Mouse (Mus musculus) adrenal gland, adult 2 months (tissue): ENCODE results near the gene Gm21560. TPM values are rescaled to one million over a fixed set of nuclear protein-coding genes. Genes with fewer than 3 reads are reported as not detected.
"Not testable (repeated sequence)": the region's sequence is repeated elsewhere in the genome, so short reads cannot be mapped to it uniquely, and the experiment has no call there.

ENCODE experiments used
- DNase-seq: peaks from one replicate; pipeline ENCODE4 v3.0.0; 2021
- long read RNA-seq: library from polyadenylated mRNA; stranded (forward); transcript quantifications from one replicate; pipeline ENCODE4 v2.0.0, GENCODE M21; 2021
- polyA plus RNA-seq: library from polyadenylated mRNA; depleted of rRNA; stranded (reverse); fragments of >200 nt; gene quantifications from 2 replicates; pipeline ENCODE4 v1.2.3, GENCODE M21; 2012; rRNA removed
- total RNA-seq, 2 experiments: library from RNA; stranded (reverse); gene quantifications; 2 replicates each; pipeline ENCODE4 v1.2.3; 2021

The Gm21560 gene
- total RNA-seq (not detected), polyA plus RNA-seq (not detected in 2 replicates)
- long read RNA-seq: 0 reads

DNA sequence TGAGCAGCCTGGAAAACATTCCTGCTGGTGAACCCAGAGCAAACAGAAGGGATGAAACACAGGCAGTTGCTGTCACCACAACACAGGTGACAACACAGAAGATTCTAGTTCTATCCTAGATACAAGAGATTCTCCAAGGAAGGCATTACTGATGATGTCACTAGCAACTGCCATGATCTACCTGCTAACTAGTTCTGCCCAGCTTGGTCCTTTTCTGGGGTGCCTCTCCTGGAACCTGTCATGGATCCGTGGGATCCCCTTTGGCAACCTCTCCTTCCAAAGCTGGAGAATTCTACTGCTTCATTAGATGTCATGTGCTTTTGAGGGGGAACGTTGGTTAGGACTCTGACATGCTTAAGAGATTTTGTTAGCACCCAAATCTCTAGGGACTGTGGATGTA is at the start of gene Gm21560:
Gene Gm21560, minus strand, starts transcription at position 101 of the 400 bp plus-strand sequence.
- not testable (repeated sequence) for DNase-seq

DNA sequence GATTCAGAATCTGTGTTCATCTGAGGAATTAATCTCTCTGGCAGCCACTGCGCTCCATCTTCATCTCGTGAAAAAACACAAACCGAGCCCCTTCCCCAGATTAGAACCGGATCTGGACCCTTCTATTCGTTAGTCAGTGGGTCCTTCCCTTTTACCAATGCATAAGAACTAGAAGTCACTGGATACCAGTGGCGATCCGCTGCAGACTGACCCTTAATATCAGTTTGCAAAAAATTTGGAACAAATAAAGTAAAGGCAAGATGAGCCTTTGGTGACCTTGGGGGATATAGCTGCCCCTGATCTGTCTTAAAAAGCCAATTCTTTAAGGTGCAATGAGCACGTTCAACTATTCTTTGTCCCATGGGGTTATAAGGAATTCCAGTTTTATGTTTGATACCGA is 55.6 kb downstream of the Gm21560 start:
- not testable (repeated sequence) for DNase-seq

DNA sequence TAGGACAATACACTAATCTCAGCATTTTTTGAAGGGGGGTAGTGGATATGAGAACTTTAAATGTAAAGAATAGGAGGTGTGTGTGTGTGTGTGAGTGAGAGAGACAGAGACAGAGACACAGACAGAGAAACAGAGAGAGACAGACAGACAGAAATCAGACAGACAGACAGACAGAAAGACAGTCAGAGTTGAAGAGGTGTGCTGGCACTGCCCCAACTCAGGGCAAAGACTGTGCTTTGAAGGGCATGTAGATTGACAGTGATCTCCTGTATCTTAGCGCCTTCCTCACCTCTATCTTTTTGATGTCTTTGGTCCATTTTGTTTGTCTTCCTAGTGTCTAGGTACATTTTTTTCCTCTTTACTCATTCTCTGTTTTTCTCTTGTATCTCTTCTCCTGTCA is 58.0 kb downstream of the Gm21560 start:
- DNase-seq: not testable (repeated sequence)

Other genes with a start within 250 kb of the Gm21560 start
- not detected for gene Gm3453, start 240.2 kb downstream of the Gm21560 start, total RNA-seq
- not detected in 2 replicates for gene Gm3453, start 240.2 kb downstream of the Gm21560 start, polyA plus RNA-seq
- gene Gm6337, start 161.0 kb downstream of the Gm21560 start, total RNA-seq: not detected
- not detected in 2 replicates for gene Gm6337, start 161.0 kb downstream of the Gm21560 start, polyA plus RNA-seq
- gene Gm8206, start 125.3 kb downstream of the Gm21560 start, total RNA-seq: under 1 TPM in 1 of 2 experiments, not detected in 1; 0.24 TPM
- 0.09 TPM in 1 of 2 replicates, not detected in the other for gene Gm8206, start 125.3 kb downstream of the Gm21560 start, polyA plus RNA-seq
- gene Gm3468, start 110.6 kb downstream of the Gm21560 start, total RNA-seq: not detected
- gene Gm3468, start 110.6 kb downstream of the Gm21560 start, polyA plus RNA-seq: not detected in 2 replicates
- gene Gm3476, start 93.5 kb downstream of the Gm21560 start, total RNA-seq: not detected
- not detected in 2 replicates for gene Gm3476, start 93.5 kb downstream of the Gm21560 start, polyA plus RNA-seq
- under 1 TPM; 0.21 to 0.23 TPM for gene Gm3411, start 68.0 kb upstream of the Gm21560 start, total RNA-seq
- not detected in 2 replicates for gene Gm3411, start 68.0 kb upstream of the Gm21560 start, polyA plus RNA-seq
- not detected for gene Gm21103, start 85.6 kb upstream of the Gm21560 start, total RNA-seq
- not detected in 2 replicates for gene Gm21103, start 85.6 kb upstream of the Gm21560 start, polyA plus RNA-seq
- gene Gm3618, start 124.4 kb upstream of the Gm21560 start, total RNA-seq: not detected
- not detected in 2 replicates for gene Gm3618, start 124.4 kb upstream of the Gm21560 start, polyA plus RNA-seq
- not detected for gene Gm16440, start 171.0 kb upstream of the Gm21560 start, total RNA-seq
- not detected in 2 replicates for gene Gm16440, start 171.0 kb upstream of the Gm21560 start, polyA plus RNA-seq
- gene Gm3591, start 193.2 kb upstream of the Gm21560 start, total RNA-seq: under 1 TPM in 1 of 2 experiments, not detected in 1; 0.28 TPM
- not detected in 2 replicates for gene Gm3591, start 193.2 kb upstream of the Gm21560 start, polyA plus RNA-seq
- not detected for gene Gm3594, start 225.3 kb upstream of the Gm21560 start, total RNA-seq
- not detected in 2 replicates for gene Gm3594, start 225.3 kb upstream of the Gm21560 start, polyA plus RNA-seq